Mouse (Mus musculus): Measurements from ENCODE around the gene Kcnj6.

DNA sequence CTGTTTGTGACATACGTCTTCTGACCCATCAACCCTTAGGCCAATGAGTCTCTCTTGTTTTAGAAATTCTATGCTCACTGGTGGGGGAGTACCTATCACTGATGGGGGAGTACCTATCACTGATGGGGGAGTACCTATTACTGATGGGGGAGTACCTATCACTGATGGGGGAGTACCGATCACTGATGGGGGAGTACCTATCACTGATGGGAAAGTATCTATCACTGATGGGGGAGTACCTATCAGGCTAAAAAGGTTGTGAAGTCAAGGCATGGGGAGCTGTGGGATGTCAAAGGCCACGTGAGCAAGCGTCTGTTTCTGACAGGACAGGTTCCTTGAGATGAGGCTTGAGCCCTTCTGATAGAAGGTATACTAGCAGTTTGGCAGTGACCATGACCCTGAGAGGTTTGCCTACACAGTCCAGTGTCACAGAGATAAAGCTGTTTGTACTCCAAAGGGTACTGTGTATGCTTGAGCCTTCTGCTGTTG is 105.3 kb downstream of the Kcnj6 start:
- TF ChIP-seq CTCF (IDR thresholded peaks at IDR 0.05; ENCODE audit: borderline replicate concordance, control insufficient read depth, extremely low read depth, insufficient read depth, low read length, poor library complexity) (no peak), POLR2A (IDR thresholded peaks at IDR 0.05; ENCODE audit: control insufficient read depth, extremely low read depth, insufficient read depth, low read length, poor library complexity) (no peak)

All from thymus, adult 2 months (tissue).